Mouse (Mus musculus) embryonic fibroblast, embryonic 13.5 days (primary cell): ENCODE data around the gene Dync2h1. TPM values are rescaled to one million over a fixed set of nuclear protein-coding genes. Genes with fewer than 3 reads are reported as not detected.

Experiments
- H3K27ac ChIP-seq: 2 replicates; pipeline ENCODE4 v1.5.1; 2012; ENCODE audit warnings: low read length, control low read depth, inconsistent platforms; ENCODE audit not compliant: insufficient read depth
- H3K4me1 ChIP-seq: 2 replicates; pipeline ENCODE4 v1.6.1; 2011; ENCODE audit warnings: low read length; ENCODE audit not compliant: control insufficient read depth, insufficient read depth
- H3K4me3 ChIP-seq: 2 replicates; pipeline ENCODE4 v1.5.1; 2011; ENCODE audit warnings: mild to moderate bottlenecking, control low read depth, low read length; ENCODE audit not compliant: insufficient read depth
- CTCF ChIP-seq: IDR thresholded peaks from 2 replicates; pipeline ENCODE4 v1.5.1; 2011; ENCODE audit warnings: mild to moderate bottlenecking, control low read depth, low read length, moderate library complexity, borderline replicate concordance; ENCODE audit not compliant: insufficient read depth
- POLR2A ChIP-seq: IDR thresholded peaks from 2 replicates; pipeline ENCODE4 v1.6.1; 2011; ENCODE audit warnings: low read depth, mild to moderate bottlenecking, control low read depth, low read length, moderate library complexity
- polyA plus RNA-seq: library from polyadenylated mRNA; stranded (reverse); fragments of >200 nt; gene quantifications from 2 replicates; pipeline ENCODE4 v1.2.4, GENCODE M21; 2011; ENCODE audit warnings: low read depth; ENCODE audit not compliant: missing spikeins, insufficient read length

Gene Dync2h1
- polyA plus RNA-seq, 1 experiment, result 8.6 TPM

- no peak overlapping the region for H3K4me3 ChIP-seq
- no peak for TF ChIP-seq CTCF
- no peak for TF ChIP-seq POLR2A
- no peak overlapping the region for H3K27ac ChIP-seq
- H3K4me1 ChIP-seq, result no peaks in the 10 kb centered on the region
These were observed 24.5 kb downstream of the Dync2h1 start for GRCm38 (mm10) chr9:7159718-7160117.

- Histone ChIP-seq H3K4me3 (no peak overlapping the region), H3K4me1 (no peaks in the 10 kb centered on the region), H3K27ac (no peak overlapping the region)
- TF ChIP-seq POLR2A, result no peak
- no peak for TF ChIP-seq CTCF
These were observed 25.6 kb downstream of the Dync2h1 start for GRCm38 (mm10) chr9:7158605-7159004.

- Histone ChIP-seq H3K27ac (no peak overlapping the region), H3K4me1 (no peaks in the 10 kb centered on the region), H3K4me3 (no peak overlapping the region)
- TF ChIP-seq POLR2A, result no peak
- TF ChIP-seq CTCF, result no peak
These were observed 29.9 kb downstream of the Dync2h1 start for GRCm38 (mm10) chr9:7154391-7154790.

- H3K4me3 ChIP-seq, result no peak overlapping the region
- no peak for TF ChIP-seq CTCF
- no peak for TF ChIP-seq POLR2A
These were observed 61.4 kb downstream of the Dync2h1 start for GRCm38 (mm10) chr9:7122863-7123262.

GRCm38 (mm10) chr9:7110166-7110565 lies 74.1 kb downstream of the Dync2h1 start:
- no peak for TF ChIP-seq POLR2A
- TF ChIP-seq CTCF, result no peak

More at GRCm38 (mm10) chr9:7122863-7123262, 61.4 kb downstream of the Dync2h1 start:
- H3K4me1 ChIP-seq, result no peaks in the 10 kb centered on the region; the same call in 1 of the 2 replicates
- H3K27ac ChIP-seq, result no peak overlapping the region

GRCm38 (mm10) chr9:7101361-7101760 lies 82.9 kb downstream of the Dync2h1 start:
- TF ChIP-seq CTCF (no peak), POLR2A (no peak)
- H3K4me3 ChIP-seq, result no peak overlapping the region
- H3K27ac ChIP-seq, result no peak overlapping the region
- no peaks in the 10 kb centered on the region for H3K4me1 ChIP-seq

More at GRCm38 (mm10) chr9:7110166-7110565, 74.1 kb downstream of the Dync2h1 start:
- no peak overlapping the region for H3K27ac ChIP-seq
- no peak overlapping the region for H3K4me3 ChIP-seq
- H3K4me1 ChIP-seq, result no peaks in the 10 kb centered on the region

- H3K4me1 ChIP-seq, result no peaks in the 10 kb centered on the region
- H3K4me3 ChIP-seq, result no peak overlapping the region
- no peak for TF ChIP-seq CTCF
- no peak for TF ChIP-seq POLR2A
- no peak overlapping the region for H3K27ac ChIP-seq
These were observed 109.6 kb downstream of the Dync2h1 start for GRCm38 (mm10) chr9:7074625-7075024.

- H3K27ac ChIP-seq, result no peak overlapping the region
These were observed 113.4 kb downstream of the Dync2h1 start for GRCm38 (mm10) chr9:7070846-7071245.

GRCm38 (mm10) chr9:7050588-7050987 lies 133.7 kb downstream of the Dync2h1 start:
- no peak overlapping the region for H3K4me3 ChIP-seq
- H3K4me1 ChIP-seq, result no peaks in the 10 kb centered on the region
- TF ChIP-seq CTCF (no peak), POLR2A (no peak)
- H3K27ac ChIP-seq, result no peak overlapping the region

More at GRCm38 (mm10) chr9:7070846-7071245, 113.4 kb downstream of the Dync2h1 start:
- Histone ChIP-seq H3K4me1 (no peaks in the 10 kb centered on the region), H3K4me3 (no peak overlapping the region)
- TF ChIP-seq CTCF (no peak), POLR2A (no peak)

GRCm38 (mm10) chr9:7042635-7043273 lies 141.5 kb downstream of the Dync2h1 start:
- Histone ChIP-seq H3K27ac (no peak overlapping the region), H3K4me3 (no peak overlapping the region), H3K4me1 (no peaks in the 10 kb centered on the region)
- TF ChIP-seq POLR2A, result no peak
- TF ChIP-seq CTCF, result no peak

- H3K4me3 ChIP-seq, result no peak overlapping the region
- H3K27ac ChIP-seq, result no peak overlapping the region
- no peaks in the 10 kb centered on the region for H3K4me1 ChIP-seq
- no peak for TF ChIP-seq POLR2A
- TF ChIP-seq CTCF, result no peak
These were observed 143.0 kb downstream of the Dync2h1 start for GRCm38 (mm10) chr9:7041231-7041630.
